Mouse (Mus musculus) MEL (cell line): ENCODE results near the gene Hfe. TPM values are rescaled to one million over a fixed set of nuclear protein-coding genes. Genes with fewer than 3 reads are reported as not detected.

Experiments used
- DNase-seq: peaks from one replicate; pipeline ENCODE4 v3.0.0; 2011; ENCODE audit warnings: low read depth, low spot score
- H3K27ac ChIP-seq: 2 replicates; pipeline ENCODE4 v1.5.1; 2012; ENCODE audit warnings: low read depth, mild to moderate bottlenecking, control low read depth, low read length, moderate library complexity; ENCODE audit not compliant: control insufficient read depth
- H3K27me3 ChIP-seq, 2 experiments: fragments of 150-350 bp in 1 of 2; sonication (generic) in 1 of 2; 2 replicates each; pipeline ENCODE4 v1.6.1; 2012; ENCODE audit warnings: low read length in 2 of 2, mild to moderate bottlenecking in 2 of 2, improper control_type of control experiment in 1 of 2, moderate library complexity in 1 of 2; ENCODE audit not compliant: insufficient read depth in 2 of 2, control insufficient read depth in 1 of 2
- H3K36me3 ChIP-seq, 2 experiments: 2 replicates each; pipeline ENCODE4 v1.6.1; 2012 to 2014; ENCODE audit warnings: low read length in 2 of 2, improper control_type of control experiment in 1 of 2, inconsistent platforms in 1 of 2, mild to moderate bottlenecking in 1 of 2; ENCODE audit not compliant: insufficient read depth in 2 of 2, control insufficient read depth in 1 of 2
- H3K4me1 ChIP-seq, 2 experiments: fragments of 150-350 bp in 1 of 2; sonication (generic) in 1 of 2; 2 replicates each; pipeline ENCODE4 v1.6.1; 2012; ENCODE audit warnings: low read length in 2 of 2, improper control_type of control experiment in 1 of 2, mild to moderate bottlenecking in 1 of 2; ENCODE audit not compliant: insufficient read depth in 2 of 2, control insufficient read depth in 1 of 2
- H3K4me3 ChIP-seq, 2 experiments: fragments of 150-350 bp in 1 of 2; sonication (generic) in 1 of 2; 2 replicates each; pipeline ENCODE4 v1.5.1; 2012; ENCODE audit warnings: low read depth in 2 of 2, low read length in 2 of 2, mild to moderate bottlenecking in 2 of 2, moderate library complexity in 2 of 2, control low read depth in 1 of 2, improper control_type of control experiment in 1 of 2; ENCODE audit not compliant: control insufficient read depth in 1 of 2, insufficient read depth in 1 of 2
- H3K79me2 ChIP-seq: 2 replicates; pipeline ENCODE4 v1.6.1; 2012; ENCODE audit warnings: mild to moderate bottlenecking, low read length, moderate library complexity; ENCODE audit not compliant: control insufficient read depth, poor library complexity, insufficient read depth
- H3K9ac ChIP-seq: 2 replicates; pipeline ENCODE4 v1.6.1; 2012; ENCODE audit warnings: low read depth, mild to moderate bottlenecking, control low read depth, low read length, moderate library complexity; ENCODE audit not compliant: control insufficient read depth, poor library complexity, severe bottlenecking
- H3K9me3 ChIP-seq: fragments of 150-350 bp; sonication (generic); replicated peaks from 2 replicates; pipeline ENCODE4 v1.6.1; 2012; ENCODE audit warnings: mild to moderate bottlenecking, low read length, improper control_type of control experiment, moderate library complexity; ENCODE audit not compliant: insufficient read depth
- BHLHE40 ChIP-seq: IDR thresholded peaks from 2 replicates; pipeline ENCODE4 v1.6.1; 2012; ENCODE audit warnings: low read depth, mild to moderate bottlenecking, inconsistent platforms, low read length, improper control_type of control experiment, borderline replicate concordance
- CTCF ChIP-seq, 3 experiments: IDR thresholded peaks in 2 of 3; conservative IDR thresholded peaks in 1 of 3; 2 replicates each; pipeline ENCODE4 v1.5.1; 2011 to 2012; ENCODE audit warnings: low read length in 3 of 3, low read depth in 2 of 3, mild to moderate bottlenecking in 2 of 3, improper control_type of control experiment in 1 of 3, inconsistent platforms in 1 of 3, mixed read lengths in 1 of 3, moderate library complexity in 1 of 3; ENCODE audit not compliant: control insufficient read depth in 1 of 3, insufficient read depth in 1 of 3, poor library complexity in 1 of 3, severe bottlenecking in 1 of 3
- E2F4 ChIP-seq: IDR thresholded peaks from 2 replicates; pipeline ENCODE4 v1.6.1; 2011; ENCODE audit warnings: low read depth, low read length, improper control_type of control experiment, borderline replicate concordance
- ELF1 ChIP-seq: IDR thresholded peaks from 2 replicates; pipeline ENCODE4 v1.6.1; 2014; ENCODE audit warnings: low read depth, mild to moderate bottlenecking, inconsistent platforms, low read length, improper control_type of control experiment, moderate library complexity
- GABPA ChIP-seq: IDR thresholded peaks from 2 replicates; pipeline ENCODE4 v1.6.1; 2012; ENCODE audit warnings: low read depth, mild to moderate bottlenecking, inconsistent platforms, low read length, improper control_type of control experiment, moderate library complexity
- MAFK ChIP-seq: IDR thresholded peaks from 2 replicates; pipeline ENCODE4 v1.6.1; 2011; ENCODE audit warnings: low read depth, mild to moderate bottlenecking, low read length, improper control_type of control experiment, borderline replicate concordance
- MAX ChIP-seq: IDR thresholded peaks from 2 replicates; pipeline ENCODE4 v1.6.1; 2011; ENCODE audit warnings: low read length, improper control_type of control experiment
- MEF2A ChIP-seq: IDR thresholded peaks from 2 replicates; pipeline ENCODE4 v1.6.1; 2014; ENCODE audit warnings: low read depth, mild to moderate bottlenecking, inconsistent platforms, low read length, improper control_type of control experiment; ENCODE audit not compliant: poor library complexity, insufficient replicate concordance, severe bottlenecking; ENCODE audit errors: extremely low read depth
- MXI1 ChIP-seq: IDR thresholded peaks from 2 replicates; pipeline ENCODE4 v1.6.1; 2011; ENCODE audit warnings: mild to moderate bottlenecking, low read depth, low read length, improper control_type of control experiment
- MYB ChIP-seq: IDR thresholded peaks from 2 replicates; pipeline ENCODE4 v1.6.1; 2011; ENCODE audit warnings: mild to moderate bottlenecking, low read depth, low read length, improper control_type of control experiment
- NRF1 ChIP-seq: IDR thresholded peaks from 2 replicates; pipeline ENCODE4 v1.6.1; 2014; ENCODE audit warnings: low read depth, mild to moderate bottlenecking, inconsistent platforms, low read length, improper control_type of control experiment, moderate library complexity; ENCODE audit not compliant: poor library complexity, insufficient read depth, severe bottlenecking
- POLR2AphosphoS2 ChIP-seq: IDR thresholded peaks from 2 replicates; pipeline ENCODE4 v1.6.1; 2011; ENCODE audit warnings: low read length, improper control_type of control experiment
- POLR2AphosphoS5 ChIP-seq: IDR thresholded peaks from 2 replicates; pipeline ENCODE4 v1.6.1; 2012; ENCODE audit warnings: low read depth, borderline replicate concordance, mild to moderate bottlenecking, inconsistent platforms, low read length, moderate library complexity, mixed read lengths
- RAD21 ChIP-seq: IDR thresholded peaks from 2 replicates; pipeline ENCODE4 v1.6.1; 2011; ENCODE audit warnings: mild to moderate bottlenecking, low read depth, low read length, improper control_type of control experiment
- RCOR1 ChIP-seq: IDR thresholded peaks from 2 replicates; pipeline ENCODE4 v1.6.1; 2012; ENCODE audit warnings: low read depth, mild to moderate bottlenecking, inconsistent platforms, low read length, improper control_type of control experiment
- SIN3A ChIP-seq: IDR thresholded peaks from 2 replicates; pipeline ENCODE4 v1.6.1; 2012; ENCODE audit warnings: low read length, improper control_type of control experiment, inconsistent platforms
- TAL1 ChIP-seq: IDR thresholded peaks from 2 replicates; pipeline ENCODE4 v1.6.1; 2012; ENCODE audit warnings: mild to moderate bottlenecking, inconsistent platforms, low read length, moderate library complexity, mixed read lengths
- TCF12 ChIP-seq: IDR thresholded peaks from 2 replicates; pipeline ENCODE4 v1.6.1; 2014; ENCODE audit warnings: low read depth, mild to moderate bottlenecking, inconsistent platforms, low read length, improper control_type of control experiment, moderate library complexity
- UBTF ChIP-seq: IDR thresholded peaks from 2 replicates; pipeline ENCODE4 v1.6.1; 2012; ENCODE audit warnings: low read depth, mild to moderate bottlenecking, inconsistent platforms, low read length, improper control_type of control experiment, moderate library complexity, borderline replicate concordance; ENCODE audit not compliant: insufficient read depth
- USF1 ChIP-seq: IDR thresholded peaks from 2 replicates; pipeline ENCODE4 v1.6.1; 2014; ENCODE audit warnings: low read depth, mild to moderate bottlenecking, inconsistent platforms, low read length, improper control_type of control experiment, moderate library complexity
- ZC3H11A ChIP-seq: IDR thresholded peaks from 2 replicates; pipeline ENCODE4 v1.6.1; 2012; ENCODE audit warnings: low read depth, mild to moderate bottlenecking, inconsistent platforms, low read length, improper control_type of control experiment
- ZKSCAN1 ChIP-seq: IDR thresholded peaks from 2 replicates; pipeline ENCODE4 v1.6.1; 2012; ENCODE audit warnings: low read depth, mild to moderate bottlenecking, inconsistent platforms, low read length, improper control_type of control experiment, moderate library complexity
- ZMIZ1 ChIP-seq: IDR thresholded peaks from 2 replicates; pipeline ENCODE4 v1.6.1; 2012; ENCODE audit warnings: low read depth, mild to moderate bottlenecking, inconsistent platforms, low read length, improper control_type of control experiment, moderate library complexity
- polyA plus RNA-seq, 2 experiments: library from polyadenylated mRNA; stranded (reverse) in 1 of 2; unstranded in 1 of 2; fragments of >175 nt in 1 of 2; fragments of >200 nt in 1 of 2; gene quantifications; 2 replicates each; pipeline versions ENCODE4 v1.2.1 to v1.2.4; 2012; ENCODE audit warnings: low replicate concordance in 2 of 2, low read depth in 1 of 2; ENCODE audit not compliant: insufficient read length in 2 of 2, insufficient read depth in 1 of 2, missing spikeins in 1 of 2
- total RNA-seq: library from RNA; depleted of rRNA; stranded (reverse); fragments of 300-350 nt; gene quantifications from 2 replicates; pipeline ENCODE4 v1.2.3, GENCODE M21; 2012

Gene Hfe
- total and polyA plus RNA-seq, 3 experiments: not detected

DNA sequence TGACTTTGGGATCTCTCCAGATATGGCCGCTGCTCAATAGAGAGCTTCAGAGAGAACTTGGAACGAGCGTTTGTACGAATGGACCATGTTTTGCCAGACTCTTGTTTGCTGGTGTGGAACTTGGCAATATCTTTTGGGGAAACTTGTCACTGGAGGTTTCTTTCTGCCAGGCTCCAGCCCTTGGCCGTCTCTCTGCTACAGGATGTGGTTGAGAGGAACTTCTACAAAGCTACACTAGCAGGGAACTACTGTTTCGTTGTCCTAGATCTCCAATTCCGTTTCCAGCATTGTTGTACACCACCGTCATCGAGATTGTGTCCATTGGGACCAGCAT, 18.5 kb upstream of the Hfe start:
- no peak overlapping the region for H3K4me3 ChIP-seq
- peaks cover 3 to 9% of the 10 kb centered on the region in 2 experiments for H3K4me1 ChIP-seq
- no peak overlapping the region for H3K9ac ChIP-seq
- TF ChIP-seq MAX (no peak), TCF12 (no peak), E2F4 (no peak), ZC3H11A (no peak), NRF1 (no peak), ELF1 (no peak), POLR2AphosphoS5 (no peak), POLR2AphosphoS2 (no peak), CTCF (IDR thresholded peaks at IDR 0.05 in 2 of 3, conservative IDR thresholded peaks at IDR 0.05 in 1 of 3; ENCODE audit: control insufficient read depth in 1 of 3, insufficient read depth in 1 of 3, low read depth in 2 of 3, low read length in 3 of 3, poor library complexity in 1 of 3, severe bottlenecking in 1 of 3) (no peak), MYB (no peak), RAD21 (no peak)
- no peaks in the 10 kb centered on the region for H3K79me2 ChIP-seq
- no peaks in the 10 kb centered on the region for H3K9me3 ChIP-seq
- H3K36me3 ChIP-seq: peaks cover 0 to 9% of the 10 kb centered on the region in 2 experiments; a peak in 2 of 4 replicates
- no peak overlapping the region for H3K27ac ChIP-seq
- no peak for DNase-seq
- H3K27me3 ChIP-seq: no peaks in the 10 kb centered on the region

- Histone ChIP-seq H3K4me1 (peaks cover 7 to 14% of the 10 kb centered on the region in 2 experiments), H3K27ac (no peak overlapping the region)
Observed at GRCm38 (mm10) chr13:23728472-23729191, 18.0 kb upstream of the Hfe start.

More at GRCm38 (mm10) chr13:23728472-23729191, 18.0 kb upstream of the Hfe start:
- Histone ChIP-seq H3K36me3 (peaks cover 0 to 14% of the 10 kb centered on the region in 2 experiments; a peak in 2 of 4 replicates), H3K79me2 (no peaks in the 10 kb centered on the region)
- TF ChIP-seq NRF1 (no peak), ZMIZ1 (no peak), E2F4 (no peak), SIN3A (no peak), TAL1 (no peak), GABPA (no peak), ZKSCAN1 (no peak), RAD21 (no peak), USF1 (no peak), MAFK (no peak), TCF12 (no peak), BHLHE40 (no peak), MXI1 (no peak), RCOR1 (no peak), MEF2A (no peak), UBTF (no peak), MYB (no peak), POLR2AphosphoS5 (no peak)
- TF ChIP-seq, all 39 proteins: peak for 0
- H3K9me3 ChIP-seq: no peaks in the 10 kb centered on the region
- no peaks in the 10 kb centered on the region for H3K27me3 ChIP-seq
- H3K4me3 ChIP-seq: no peak overlapping the region
- no peak for DNase-seq
- H3K9ac ChIP-seq: no peak overlapping the region
